Mouse (Mus musculus) lung, adult 2 months (tissue): ENCODE data around the gene Fcrlb. TPM values are rescaled to one million over a fixed set of nuclear protein-coding genes. Genes with fewer than 3 reads are reported as not detected.

Experiments
- DNase-seq: peaks from one replicate; pipeline ENCODE4 v3.0.0; 2022
- H3K4me1 ChIP-seq: fragments of 200-500 bp; 2 replicates; pipeline ENCODE4 v1.6.1; 2011; ENCODE audit warnings: low read length; ENCODE audit not compliant: control insufficient read depth, insufficient read depth
- H3K4me3 ChIP-seq: fragments of 200-500 bp; replicated peaks from 2 replicates; pipeline ENCODE3; 2011; ENCODE audit warnings: low read depth, mild to moderate bottlenecking, control low read depth, low read length; ENCODE audit errors: extremely low read depth
- CTCF ChIP-seq: fragments of 200-500 bp; IDR thresholded peaks from 2 replicates; pipeline ENCODE4 v1.5.1; 2011; ENCODE audit warnings: mild to moderate bottlenecking, low read length, control low read depth; ENCODE audit not compliant: insufficient read depth
- POLR2A ChIP-seq: fragments of 200-500 bp; IDR thresholded peaks from 2 replicates; pipeline ENCODE4 v1.6.1; 2011; ENCODE audit warnings: low read depth, mild to moderate bottlenecking, control low read depth, low read length, borderline replicate concordance; ENCODE audit errors: extremely low read depth
- WGBS: fragments of 180-500 bp; shearing (Covaris S2); methylation state at CpG from one replicate; pipeline ENCODE4 v1.1.7; 2018; 5-methylcytosine and 5-hydroxymethylcytosine counted together
- polyA plus RNA-seq: library from polyadenylated mRNA; depleted of rRNA; stranded (reverse); fragments of >200 nt; gene quantifications from 2 replicates; pipeline ENCODE4 v1.2.3, GENCODE M21; 2012

The Fcrlb gene
- polyA plus RNA-seq, 1 experiment, result 1.2 TPM

DNA sequence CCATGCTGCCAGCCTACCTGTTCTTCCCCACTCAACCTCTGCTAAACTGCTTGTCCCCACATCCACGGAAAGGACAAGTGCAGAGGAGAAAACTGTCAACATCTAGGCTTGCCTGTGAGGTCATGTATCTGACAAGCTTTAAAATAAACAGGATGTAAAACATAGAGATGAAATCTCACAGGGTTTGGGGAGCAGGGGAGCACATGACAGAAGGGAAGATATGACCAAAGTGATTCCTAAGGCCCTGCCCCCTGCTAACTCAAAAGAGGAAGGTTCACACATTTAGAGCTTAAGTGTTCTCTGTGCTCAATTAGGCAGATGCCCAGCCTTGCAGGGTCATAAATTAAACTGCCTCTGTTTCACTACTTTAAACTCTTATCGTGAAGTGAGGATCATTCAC, 21.6 kb upstream of the Fcrlb start:
- DNase-seq, result no peak
- Histone ChIP-seq H3K4me3 (no peak overlapping the region), H3K4me1 (peaks cover 3% of the 10 kb centered on the region)
- 26% methylated on average over 2 of the region's 2 CpGs for WGBS
- TF ChIP-seq POLR2A (no peak), CTCF (no peak)

GRCm38 (mm10) chr1:170933940-170934339, 21.2 kb upstream of the Fcrlb start:
- WGBS, result 61% methylated on average over 1 of the region's 1 CpGs
- Histone ChIP-seq H3K4me1 (peaks cover 3% of the 10 kb centered on the region), H3K4me3 (no peak overlapping the region)
- no peak for DNase-seq
- TF ChIP-seq CTCF (no peak), POLR2A (no peak)

DNA sequence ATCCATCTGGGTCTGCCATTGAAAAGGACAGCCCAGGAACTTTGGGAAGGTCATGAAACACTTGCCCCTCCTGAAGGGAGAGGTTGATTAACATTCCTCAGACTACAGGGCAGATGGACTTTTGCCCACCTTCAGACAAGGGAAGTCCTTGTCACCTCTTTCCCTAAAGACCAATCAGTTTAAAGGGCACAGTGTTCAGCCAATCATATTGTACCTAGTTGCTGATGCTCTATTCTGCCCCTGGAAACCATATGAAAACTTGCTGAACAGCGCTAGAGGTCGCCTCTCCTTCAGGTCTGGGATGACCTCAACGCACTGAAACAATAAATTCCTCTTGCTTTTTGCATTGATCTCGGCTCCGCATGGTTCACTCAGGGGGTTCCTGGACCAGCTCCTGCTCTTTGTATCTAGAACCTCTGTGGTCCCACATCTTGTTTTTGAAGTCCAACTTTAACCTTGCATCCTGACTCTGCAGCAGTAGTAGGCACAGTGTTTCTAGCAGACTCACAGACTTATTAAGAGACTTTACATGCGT, 20.7 kb upstream of the Fcrlb start:
- 73% methylated on average over 6 of the region's 6 CpGs for WGBS
- no peak for TF ChIP-seq CTCF
- no peak for TF ChIP-seq POLR2A
- Histone ChIP-seq H3K4me1 (peaks cover 3% of the 10 kb centered on the region), H3K4me3 (no peak overlapping the region)
- no peak for DNase-seq

- Histone ChIP-seq H3K4me3 (no peak overlapping the region), H3K4me1 (peaks cover 3% of the 10 kb centered on the region)
- WGBS, result 75% methylated on average over 3 of the region's 3 CpGs
- DNase-seq, result no peak
- TF ChIP-seq POLR2A (no peak), CTCF (no peak)
These were observed 19.3 kb upstream of the Fcrlb start for GRCm38 (mm10) chr1:170932043-170932442.

- TF ChIP-seq POLR2A, result no peak
- DNase-seq, result no peak
- Histone ChIP-seq H3K4me1 (no peaks in the 10 kb centered on the region; the same call in none of the 2 replicates), H3K4me3 (no peak overlapping the region)
- WGBS, result 78% methylated on average over 4 of the region's 4 CpGs
These were observed 16.5 kb upstream of the Fcrlb start for GRCm38 (mm10) chr1:170929245-170929644.

DNA sequence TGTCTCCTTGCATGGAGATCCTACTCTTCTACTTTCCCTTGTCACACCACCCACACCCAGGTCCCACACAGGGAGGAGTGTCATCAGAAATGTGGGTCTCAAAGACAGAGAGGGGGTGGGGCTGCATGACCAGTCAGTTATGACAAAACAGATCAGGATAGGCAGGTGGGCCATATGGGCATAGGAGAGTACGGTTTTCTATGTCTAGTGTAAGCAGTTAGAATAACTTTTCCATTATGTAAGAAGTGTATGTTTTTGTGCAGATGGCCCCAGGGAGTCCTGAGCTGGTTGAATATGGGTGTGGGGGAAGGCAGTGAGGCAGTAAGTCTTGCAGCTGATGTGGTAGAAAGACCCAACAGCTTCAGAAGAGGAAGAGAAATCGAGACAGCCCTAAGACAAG, 15.7 kb upstream of the Fcrlb start:
- TF ChIP-seq POLR2A, result no peak
- TF ChIP-seq CTCF, result no peak
- DNase-seq, result no peak
- H3K4me1 ChIP-seq, result no peaks in the 10 kb centered on the region
- no peak overlapping the region for H3K4me3 ChIP-seq
- 56% methylated on average over 2 of the region's 2 CpGs for WGBS

DNA sequence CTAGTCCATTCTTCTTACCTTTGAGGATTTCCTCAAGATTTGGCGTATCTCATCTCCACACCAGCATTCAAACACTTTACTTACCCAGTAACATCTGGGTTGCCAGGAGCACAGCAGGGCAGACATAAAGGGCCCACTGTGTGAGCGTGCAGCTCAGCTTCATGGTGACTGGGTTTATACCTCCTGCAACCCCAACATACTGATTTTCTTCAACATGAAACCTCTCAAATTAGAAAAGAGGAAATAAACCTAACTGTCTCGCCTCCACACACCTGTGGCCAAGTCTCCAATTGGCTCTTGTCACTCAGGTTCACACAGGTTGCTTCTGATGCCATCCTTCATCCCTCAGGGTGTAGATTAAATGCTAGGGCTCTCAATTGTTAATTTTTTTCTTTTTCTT, 14.6 kb upstream of the Fcrlb start, which contains the start of gene Fcrla:
Fcrla (minus strand) TSS at position 206 of the 400 bp plus-strand sequence.
- Histone ChIP-seq H3K4me1 (no peaks in the 10 kb centered on the region), H3K4me3 (peak within 1 kb of the TSS; percentile 14)
- WGBS, result 73% methylated on average over 3 of the region's 3 CpGs
- DNase-seq, result no peak
- TF ChIP-seq CTCF, result no peak
- no peak for TF ChIP-seq POLR2A

DNA sequence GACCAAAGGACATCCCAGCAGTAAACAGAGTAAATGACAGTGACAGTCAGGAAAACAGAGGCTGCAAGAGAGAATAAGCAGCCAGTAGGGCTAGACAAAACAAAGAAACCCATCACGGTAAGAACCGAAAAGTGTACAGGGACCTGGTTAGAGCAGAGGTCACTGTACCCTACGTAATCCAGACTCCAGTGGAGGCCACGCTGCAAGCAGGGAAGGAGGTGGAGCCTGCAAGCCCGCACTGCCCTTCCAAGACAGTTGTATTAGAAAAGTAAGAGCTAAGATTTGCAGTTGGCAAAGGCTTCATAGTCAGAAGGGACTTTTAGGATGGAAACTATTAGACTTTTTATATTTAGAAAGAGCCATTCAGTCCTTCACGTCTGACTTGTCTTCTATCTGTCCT, 14.2 kb upstream of the Fcrlb start:
- DNase-seq, result no peak
- Histone ChIP-seq H3K4me1 (no peaks in the 10 kb centered on the region), H3K4me3 (no peak overlapping the region)
- TF ChIP-seq POLR2A (no peak), CTCF (no peak)
- 47% methylated on average over 6 of the region's 6 CpGs for WGBS

DNA sequence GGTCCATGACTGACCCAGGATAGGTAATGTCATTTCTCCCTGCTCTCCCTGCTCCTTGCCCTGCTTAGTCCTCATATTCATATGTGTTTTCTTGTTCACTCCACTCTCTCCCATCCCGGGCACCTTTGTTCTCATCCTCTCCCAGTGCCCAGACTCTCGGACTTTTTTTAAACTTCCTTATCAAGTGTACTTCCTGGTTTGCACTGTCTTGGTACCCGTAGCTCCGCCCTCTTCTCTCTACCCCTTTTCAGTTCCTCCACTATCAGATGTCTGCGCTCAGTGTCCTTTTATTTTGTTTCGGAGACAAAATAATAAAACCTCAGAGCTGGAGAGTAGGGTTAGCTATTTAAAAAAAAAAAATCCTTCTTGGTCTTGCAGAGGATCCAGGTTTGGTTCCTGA, 11.7 kb upstream of the Fcrlb start:
- WGBS, result 50% methylated on average over 6 of the region's 6 CpGs
- Histone ChIP-seq H3K4me1 (no peaks in the 10 kb centered on the region), H3K4me3 (no peak overlapping the region)
- no peak for DNase-seq
- no peak for TF ChIP-seq POLR2A
- no peak for TF ChIP-seq CTCF

DNA sequence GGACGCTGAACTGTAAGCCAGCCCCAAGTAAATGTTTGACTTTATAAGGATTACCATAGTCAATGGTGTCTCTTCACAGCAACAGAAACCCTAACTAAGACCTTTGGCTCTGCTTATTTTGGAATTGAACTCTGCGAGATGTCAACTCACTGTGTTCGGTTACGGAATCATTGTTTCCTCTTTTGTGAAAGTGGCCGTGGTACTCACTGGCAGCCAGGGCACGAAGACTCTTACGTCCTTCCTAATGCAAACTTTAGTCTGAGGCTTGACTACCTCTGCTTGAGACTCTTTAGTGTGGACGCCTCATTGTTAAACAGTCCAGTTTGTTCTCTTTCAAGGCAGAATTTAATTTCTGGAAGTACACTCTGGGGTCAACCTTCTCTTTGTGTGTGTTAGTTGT, 6.6 kb upstream of the Fcrlb start:
- TF ChIP-seq POLR2A (no peak), CTCF (no peak)
- Histone ChIP-seq H3K4me1 (no peaks in the 10 kb centered on the region), H3K4me3 (no peak overlapping the region)
- WGBS, result 92% methylated on average over 8 of the region's 8 CpGs
- DNase-seq, result no peak
